Mouse (Mus musculus) frontal cortex, adult (tissue): ENCODE data around the gene Socs3.
A peak's percentile ranks its signal among the peaks of the same experiment; 100 is the strongest.

ENCODE experiments used
- ATAC-seq: cut with Nextera tagmentation; 2 replicates; pipeline ENCODE4 v1.9.2; 2017; ENCODE audit warnings: mild to moderate bottlenecking, moderate library complexity, mixed read lengths; ENCODE audit not compliant: low TSS enrichment

Gene Socs3

DNA sequence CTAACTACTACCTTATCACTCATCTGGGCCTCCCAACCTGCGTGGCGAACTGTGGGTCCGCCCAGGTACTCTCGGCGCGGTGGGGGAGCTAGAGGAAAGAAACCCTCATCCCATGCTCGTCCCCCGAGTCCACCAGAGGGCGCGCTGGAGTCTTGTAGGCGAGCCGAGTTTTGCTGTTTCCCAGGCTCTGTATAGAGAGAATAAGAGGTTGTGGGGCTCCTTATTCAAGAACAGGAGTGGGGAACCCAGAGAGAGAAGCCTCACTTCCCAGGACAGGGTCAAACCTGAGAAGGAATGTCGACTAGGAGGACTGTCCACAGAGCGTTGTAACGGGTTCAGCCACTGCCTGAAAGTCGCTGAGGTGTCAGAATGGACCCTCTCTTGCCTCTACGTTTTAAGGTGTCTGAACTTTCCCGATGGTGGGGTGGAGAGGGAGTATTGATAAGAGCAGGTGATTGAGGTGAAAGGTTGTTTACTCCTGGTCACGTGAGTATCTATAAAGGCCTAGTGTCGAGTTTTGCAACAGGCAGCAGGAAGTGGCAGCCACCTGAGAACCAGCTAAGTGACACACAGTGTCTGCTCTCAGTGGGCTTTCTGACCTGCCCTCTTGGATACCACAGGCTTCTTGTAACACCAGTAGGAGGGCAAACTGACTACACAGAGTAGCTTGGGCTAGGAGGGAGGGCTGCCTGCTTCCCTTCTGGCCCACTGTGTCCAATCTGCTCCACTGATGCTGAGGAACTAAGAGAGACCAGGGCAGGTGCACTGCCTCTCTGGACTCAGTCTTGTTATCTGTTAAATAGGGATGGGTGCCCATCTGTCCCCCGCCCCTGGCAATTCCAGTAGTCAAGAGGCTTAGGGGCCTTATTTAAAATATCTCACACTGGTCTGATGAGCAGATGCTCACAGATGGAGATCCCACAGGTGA, at the start of gene Socs3:
Socs3 (minus strand) TSS at position 103 of the 928 bp plus-strand sequence.
- peak; percentile 55 for ATAC-seq

DNA sequence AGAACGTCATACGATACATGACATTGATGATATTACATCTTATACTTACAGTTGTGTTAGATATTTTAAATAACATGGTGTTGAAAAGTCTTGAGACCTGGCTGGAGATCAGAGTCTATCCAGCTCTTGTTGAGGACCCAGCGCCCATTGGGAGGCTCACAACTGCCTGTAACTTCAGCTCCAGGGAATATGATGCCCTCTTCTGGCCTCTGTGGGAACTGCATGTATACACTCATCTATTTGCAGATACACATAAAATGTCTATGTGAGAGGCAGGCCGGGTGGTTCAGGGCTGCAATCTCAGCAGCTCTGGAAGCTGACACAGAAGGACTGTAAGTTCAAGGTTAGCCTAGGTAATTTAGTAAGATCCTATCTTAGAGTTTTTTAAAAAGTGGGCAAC, 48.5 kb upstream of the Socs3 start:
- ATAC-seq, result no peak

DNA sequence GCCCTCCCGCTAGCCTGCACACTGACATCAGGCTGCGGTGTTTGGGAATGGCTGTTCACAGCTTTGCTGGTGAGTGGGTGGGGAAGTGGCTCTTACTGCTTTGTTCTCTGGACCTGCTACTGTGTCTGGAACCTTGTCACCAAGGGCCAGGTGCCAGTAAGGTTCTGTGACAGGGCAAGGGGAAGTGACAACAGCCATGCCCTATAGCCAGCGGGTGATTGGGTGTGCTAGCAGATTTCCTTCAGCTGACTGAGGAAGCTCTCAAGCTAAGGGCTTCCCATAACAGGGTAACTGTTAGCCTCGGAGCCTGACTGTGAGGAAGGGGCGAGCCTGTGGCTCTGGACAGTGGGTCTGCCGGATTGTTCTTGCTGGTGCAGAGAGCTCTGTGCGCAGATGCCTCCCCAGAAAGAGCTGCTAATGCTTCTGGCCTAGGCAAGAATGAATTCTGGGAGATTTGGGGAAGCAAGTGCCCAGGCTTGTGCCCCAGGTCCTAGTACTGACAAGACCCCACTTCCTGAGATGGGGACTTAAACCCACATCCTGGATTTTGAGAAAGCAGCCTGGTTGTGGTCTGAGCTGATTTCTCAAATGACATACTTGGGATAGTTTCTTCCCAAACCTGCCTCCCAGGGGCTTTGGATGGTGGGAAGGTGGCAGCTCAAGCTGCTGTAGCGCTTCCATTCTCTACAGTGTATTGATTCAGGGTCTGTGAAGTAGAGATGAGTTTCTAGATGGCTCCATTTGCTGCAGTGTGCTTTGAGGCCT, 45.7 kb upstream of the Socs3 start:
- peak; percentile 50; the same call in 1 of the 2 replicates for ATAC-seq

DNA sequence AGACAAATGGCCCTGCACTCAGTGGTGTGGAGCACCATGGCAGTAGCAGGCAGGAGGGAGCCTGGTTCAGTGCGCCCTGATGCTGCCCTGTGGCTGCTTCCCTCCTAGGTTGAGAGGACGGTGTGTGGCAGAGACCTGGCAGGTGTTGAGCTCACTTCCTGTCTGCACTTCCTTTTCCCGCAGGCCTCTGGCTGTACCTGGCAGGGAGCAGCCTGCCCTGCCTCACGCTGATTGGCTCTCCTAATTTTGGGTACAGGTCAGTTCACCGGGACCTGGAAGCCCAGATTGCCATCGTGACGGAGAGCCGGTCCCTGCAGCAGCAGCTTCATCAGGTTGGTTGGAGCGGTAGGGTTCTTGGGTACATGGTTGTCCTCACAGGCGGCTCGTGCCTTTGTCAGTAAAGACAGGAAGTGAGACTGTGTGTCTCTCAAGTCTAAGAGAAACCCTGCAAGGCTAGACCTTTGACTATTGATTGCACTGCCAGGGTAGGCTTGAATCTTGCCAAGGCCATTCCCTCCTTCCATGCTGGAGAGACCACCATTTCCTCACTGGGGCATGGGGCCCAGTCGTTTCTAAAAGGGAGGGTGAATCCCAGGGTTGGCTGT, 44.6 kb upstream of the Socs3 start:
- no peak for ATAC-seq

DNA sequence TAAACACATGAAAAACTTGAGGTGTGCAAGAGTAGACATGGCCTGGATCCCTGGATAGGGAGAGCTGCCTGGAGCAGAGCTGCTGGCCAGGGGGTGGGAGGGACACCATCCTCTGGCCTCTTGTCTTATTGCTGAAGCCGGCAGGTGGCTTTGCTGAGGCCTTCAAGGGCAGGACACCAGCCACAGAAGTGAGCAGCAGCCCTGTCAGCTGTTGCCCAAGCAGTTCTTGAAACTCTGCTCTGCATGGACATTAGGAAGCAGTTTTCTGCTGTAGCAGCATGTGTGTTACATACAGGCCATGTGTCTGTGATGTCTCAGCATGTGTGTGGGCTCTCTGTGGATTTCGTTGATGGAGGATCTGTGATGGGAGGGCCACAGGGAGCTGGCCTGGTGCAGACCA, 43.5 kb upstream of the Socs3 start:
- ATAC-seq, result no peak

DNA sequence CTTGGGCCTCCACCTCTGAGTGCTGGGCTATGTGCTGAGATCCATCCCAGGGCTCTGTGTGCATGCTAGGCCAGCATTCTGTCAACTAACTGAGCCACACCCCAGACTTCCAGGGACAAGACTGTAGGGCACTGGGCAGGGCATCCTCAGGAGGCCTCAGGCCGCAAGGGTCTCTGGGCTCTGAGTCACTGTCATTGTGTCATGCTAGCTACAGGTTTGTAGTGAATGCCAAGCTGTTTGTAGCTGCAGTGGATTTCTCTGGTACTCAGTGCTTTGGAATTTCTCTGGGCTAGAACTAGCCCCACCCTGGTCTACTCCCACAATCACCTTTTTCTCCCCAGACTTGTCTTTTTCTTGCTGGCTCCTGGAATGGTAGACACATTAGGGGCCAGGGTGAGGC, 42.7 kb upstream of the Socs3 start:
- no peak for ATAC-seq

DNA sequence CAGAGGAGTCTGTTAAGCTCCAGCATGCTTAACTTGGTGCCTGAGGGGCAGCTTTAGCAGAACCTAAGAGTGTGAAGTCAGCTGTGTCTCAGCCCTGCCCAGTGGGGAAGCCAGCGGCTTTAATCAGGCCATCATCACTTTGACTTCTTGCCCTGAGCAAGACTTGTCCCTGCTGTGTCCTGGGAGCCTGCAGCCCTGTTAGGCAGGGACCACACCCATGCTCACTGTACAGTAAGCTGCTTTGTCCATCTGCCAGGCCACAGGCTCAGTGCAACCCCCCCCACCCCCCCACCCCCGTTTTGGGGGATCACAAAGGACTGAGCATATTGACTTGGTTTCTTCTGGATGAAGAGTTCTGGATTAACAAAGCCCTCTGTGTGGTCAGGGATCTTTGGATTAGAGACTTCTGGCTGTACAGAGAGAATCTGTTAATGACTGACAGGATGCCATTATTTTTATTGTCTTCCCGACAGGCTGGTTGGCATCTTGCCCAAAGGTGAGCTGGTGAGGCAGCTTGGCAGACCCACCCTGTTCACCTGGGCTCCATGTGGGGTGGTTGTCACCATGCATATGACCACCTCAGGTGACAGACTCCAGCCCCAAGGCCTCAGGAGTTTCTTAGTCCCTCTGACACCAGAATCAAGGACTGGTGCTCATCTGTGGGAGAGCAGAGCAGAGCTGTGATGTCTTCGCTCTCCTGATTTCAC, 40.2 kb upstream of the Socs3 start:
- no peak for ATAC-seq

DNA sequence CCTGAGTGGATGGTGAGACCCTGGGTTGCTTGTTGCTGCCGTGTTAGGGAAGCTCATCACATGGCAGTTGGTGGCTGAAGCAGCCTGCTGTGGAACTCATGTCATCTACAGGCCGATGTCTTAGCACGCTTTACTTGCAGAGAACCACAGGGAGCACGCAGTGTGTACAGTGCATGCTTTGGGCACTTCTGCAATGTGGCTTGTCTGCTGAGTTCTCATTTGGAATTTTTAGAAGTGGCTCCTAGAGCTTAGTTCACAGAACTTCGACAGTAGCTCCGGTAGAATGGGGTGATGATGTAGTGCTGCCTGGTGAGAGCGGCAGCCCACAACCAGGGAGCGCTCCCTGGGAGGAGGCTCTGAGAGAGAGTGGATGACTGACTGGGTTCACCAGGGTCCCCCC, 39.0 kb upstream of the Socs3 start:
- ATAC-seq, result no peak

DNA sequence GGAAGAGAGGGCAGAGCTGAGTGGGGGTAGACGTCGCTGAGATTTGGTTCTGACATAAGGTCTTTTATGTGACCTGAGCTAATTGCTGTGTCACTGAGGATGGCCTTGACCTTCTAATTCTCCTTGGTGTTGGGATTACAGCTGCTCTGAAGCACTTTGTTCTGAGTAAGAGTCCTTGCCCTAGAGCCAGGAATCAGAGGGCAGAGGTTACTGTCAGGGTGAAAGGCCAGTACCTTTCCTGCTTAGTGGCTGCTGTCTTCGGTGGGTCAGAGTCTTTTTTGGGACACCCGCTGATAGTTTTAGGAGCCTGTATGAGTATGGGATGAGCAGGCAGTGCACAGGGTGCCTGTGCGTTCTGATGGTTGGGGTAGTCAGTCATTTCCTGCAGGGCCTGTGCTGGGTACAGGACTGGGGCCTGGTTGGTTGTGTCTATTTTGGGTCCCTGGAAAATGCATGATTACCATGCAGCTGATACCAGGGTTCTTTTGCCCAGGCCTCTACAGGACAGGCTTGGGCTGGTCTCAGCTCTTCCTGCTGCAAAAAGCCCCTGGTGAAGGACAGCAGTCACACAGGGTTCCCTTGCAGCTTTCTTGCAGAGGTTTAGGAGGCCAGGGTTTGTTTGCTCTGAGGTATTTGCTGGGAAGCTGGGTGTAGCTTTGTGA, 38.4 kb upstream of the Socs3 start:
- ATAC-seq, result no peak

DNA sequence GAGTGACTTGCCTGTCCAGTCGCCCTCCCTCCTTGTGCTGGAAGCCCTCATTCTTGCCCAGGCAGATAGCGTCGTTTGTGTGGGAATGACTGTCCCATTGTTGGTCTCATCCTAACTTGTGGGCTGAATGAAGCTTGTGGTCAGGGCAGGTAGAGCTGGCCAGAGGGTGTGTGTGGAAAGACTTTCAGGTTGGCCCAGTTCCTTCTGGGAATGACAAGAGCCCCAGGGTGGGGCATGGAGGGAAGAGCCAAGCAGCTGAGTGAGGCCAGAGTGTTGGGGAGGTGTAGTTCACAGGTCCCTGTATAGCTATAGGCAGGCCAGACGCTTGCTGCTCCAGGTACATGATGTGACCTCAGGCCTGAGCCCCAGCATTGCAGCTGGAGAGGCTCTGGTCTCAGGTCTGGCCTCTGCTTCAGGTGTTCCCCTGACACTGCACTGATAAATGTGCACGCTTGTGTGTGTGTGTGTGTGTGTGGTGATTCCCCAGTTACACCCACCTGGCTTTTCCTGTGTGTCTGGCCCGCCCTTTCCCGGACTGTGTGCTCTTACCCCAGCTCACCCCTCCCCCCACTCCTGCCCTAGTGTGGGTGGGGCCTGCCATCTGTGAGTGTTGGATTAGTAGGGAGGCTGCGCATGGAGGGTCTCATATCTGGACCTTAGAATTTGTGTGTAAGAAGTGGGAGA, 37.8 kb upstream of the Socs3 start:
- no peak for ATAC-seq

DNA sequence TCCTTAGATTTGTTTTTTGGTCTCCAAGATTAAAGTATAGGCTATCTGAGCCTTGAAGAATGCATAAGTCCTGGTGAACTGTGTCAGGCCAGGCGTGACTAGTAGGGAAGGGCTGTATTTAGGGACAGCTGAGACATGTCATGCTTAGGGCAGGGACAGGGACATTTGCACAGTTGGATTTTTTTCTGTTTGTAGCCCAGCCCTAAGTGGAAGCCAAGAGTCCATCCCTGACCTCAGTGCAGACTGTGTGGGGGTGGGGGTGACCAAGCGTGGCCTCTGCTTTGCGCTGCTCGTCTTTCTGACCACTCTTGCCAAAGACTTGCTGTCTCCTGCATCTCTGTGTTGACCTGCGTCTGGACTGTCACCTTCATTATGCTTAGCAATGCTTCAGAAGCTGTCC, 34.4 kb upstream of the Socs3 start:
- no peak for ATAC-seq

DNA sequence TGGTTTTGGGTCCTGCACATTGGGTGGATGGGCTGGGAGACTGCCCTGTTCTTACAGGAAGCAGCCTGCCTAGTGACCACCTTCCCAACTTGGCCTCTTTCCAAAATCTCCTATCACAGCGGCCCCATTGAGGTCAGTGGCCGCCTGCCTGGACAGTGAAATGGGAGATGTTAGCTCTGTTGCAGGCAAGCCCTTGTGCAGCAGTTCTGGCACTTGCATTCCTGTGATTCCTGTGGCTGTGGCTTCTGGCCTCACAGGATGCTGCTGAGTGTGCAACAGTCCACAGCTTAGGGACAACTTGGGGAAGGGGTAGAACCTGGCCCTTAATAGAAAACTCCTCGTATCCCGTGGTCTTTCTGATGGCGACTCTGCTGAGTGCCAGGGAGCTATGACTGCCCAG, 33.9 kb upstream of the Socs3 start:
- ATAC-seq, result no peak

DNA sequence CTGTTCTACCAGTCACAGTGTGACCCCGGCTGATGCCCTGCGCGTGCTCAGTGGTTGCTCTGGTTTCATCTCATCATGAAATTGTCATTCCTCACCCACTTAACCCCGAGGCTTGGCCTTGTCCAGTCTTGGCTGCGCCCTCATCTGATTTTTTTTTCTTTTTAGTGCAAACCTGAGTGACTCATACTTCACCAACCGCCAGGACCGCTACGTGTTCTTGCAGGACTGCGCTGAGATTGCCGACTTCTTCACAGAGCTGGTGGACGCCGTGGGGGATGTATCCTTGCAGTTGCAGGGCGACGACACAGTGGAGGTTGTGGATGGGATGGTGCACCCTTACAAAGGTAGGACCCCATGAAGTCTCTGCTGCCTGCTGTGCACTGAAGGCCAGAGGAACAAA, 33.3 kb upstream of the Socs3 start:
- no peak for ATAC-seq

DNA sequence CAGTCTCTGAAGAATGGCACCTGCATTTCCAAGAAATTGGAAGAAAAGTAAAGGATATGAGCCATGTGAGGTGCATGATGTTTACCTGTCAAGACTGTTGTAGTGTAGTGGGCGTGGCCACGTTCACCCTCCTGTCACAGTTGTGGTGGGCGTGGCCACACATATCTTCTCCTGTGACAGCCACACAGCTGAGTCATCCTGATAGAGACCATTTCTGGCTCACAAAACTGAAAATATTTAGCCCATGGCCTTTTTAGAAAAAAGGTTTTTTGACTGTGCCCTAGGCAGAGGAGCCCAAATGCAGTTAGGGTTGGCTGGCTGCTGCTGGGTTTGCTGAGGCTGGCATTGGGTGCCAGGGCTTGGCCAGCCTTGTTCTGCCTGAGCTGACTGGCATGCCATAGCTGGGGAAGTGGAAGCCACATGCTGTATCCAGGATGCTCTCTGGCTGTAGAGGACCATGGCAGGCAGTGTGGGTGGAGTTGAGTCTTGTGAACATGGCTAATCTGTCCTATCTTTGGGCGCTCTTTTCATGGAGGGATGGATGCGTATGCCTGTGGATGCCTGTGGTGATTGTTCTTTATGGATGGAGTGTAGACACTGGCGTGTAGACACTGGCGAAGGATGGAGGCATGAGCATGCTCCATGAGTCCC, 30.8 kb upstream of the Socs3 start:
- ATAC-seq, result no peak

DNA sequence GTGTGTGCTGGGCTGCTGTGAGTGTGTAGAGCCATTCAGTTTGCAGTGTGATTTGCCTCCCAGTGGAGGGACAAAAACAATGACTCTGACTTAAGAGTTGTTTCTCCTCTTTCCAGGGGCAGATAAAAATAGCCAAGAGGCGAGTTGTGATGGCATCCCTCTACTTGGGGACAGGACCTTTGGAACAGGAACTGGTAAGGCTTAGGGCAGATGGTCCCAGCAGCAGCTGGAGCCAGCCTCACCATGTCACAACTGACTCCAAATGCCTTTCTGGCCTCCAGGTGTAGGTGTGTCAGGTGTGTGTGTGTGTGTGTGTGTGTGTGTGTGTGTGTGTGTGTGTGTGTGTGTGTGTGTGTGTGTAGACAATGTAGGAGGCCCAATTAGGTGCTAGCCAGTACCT, 30.2 kb upstream of the Socs3 start:
- ATAC-seq, result no peak

DNA sequence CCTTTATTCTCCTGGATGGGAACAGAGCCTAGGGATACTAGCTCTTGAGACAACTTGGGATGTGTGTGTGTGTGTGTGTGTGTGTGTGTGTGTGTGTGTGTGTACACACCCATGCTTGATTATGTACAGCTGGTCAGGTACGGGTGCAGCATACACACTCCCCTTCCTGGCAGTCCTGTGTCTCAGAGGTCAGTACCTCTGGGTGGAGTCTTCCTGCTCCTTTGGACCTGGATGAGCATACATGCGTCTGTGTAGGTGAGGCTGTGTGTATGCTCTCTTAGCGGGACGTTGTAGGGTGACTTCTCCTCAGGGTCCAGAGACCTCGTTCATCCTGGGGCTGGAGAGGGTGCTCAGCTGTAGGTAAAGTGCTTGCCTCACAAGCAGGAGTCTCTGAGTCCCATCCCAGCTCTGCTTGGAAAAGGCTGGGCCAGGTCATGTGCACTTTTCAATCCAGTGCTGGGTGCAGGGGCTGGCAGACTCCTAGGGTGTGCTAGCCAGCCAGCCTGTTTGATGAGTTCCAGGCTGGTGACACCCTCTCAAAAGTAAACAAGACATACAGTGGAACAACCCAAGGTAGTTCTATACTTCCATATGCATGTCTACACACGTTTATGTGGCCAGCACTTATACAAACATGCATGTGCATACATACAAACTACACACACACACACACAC, 29.6 kb upstream of the Socs3 start:
- no peak for ATAC-seq

DNA sequence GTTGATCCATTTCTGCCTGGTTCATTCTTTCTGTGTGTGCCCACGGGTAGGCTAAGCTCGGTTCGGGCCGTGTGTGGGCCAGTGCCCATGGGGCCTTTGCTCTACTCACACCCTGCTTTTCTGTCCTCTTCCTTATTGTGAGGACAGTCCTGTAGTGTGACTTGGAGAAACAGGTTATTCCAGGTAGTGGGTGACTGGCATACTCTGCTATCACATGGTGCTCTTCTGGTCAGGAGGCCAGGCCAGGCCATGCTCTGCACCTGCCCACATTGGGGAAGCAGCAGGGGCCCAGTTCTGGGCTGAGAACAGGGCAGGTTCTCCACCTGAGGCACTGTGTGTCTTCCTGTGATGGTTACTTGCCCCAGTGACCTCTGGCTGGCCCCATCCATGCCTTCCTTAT, 28.5 kb upstream of the Socs3 start:
- no peak for ATAC-seq

DNA sequence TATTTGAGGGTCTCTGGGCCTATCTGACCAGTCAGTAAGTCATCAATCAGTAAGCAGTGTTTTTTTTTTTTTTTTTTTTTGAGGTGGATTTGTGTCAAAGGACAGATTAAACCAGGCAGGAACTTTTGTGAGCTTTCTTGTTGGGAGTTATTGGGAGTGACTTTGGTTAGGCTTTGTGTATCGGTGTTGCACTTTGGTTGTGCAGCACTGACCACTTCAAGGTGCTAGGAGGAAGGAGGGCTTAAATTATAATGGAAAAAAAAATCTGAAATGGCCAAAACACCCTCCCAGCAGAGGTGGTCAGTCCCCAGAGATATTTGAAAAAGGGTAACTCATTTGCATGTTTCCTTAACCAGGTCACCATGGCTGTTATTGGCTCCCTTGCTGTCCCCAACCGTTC, 27.2 kb upstream of the Socs3 start:
- ATAC-seq, result no peak

DNA sequence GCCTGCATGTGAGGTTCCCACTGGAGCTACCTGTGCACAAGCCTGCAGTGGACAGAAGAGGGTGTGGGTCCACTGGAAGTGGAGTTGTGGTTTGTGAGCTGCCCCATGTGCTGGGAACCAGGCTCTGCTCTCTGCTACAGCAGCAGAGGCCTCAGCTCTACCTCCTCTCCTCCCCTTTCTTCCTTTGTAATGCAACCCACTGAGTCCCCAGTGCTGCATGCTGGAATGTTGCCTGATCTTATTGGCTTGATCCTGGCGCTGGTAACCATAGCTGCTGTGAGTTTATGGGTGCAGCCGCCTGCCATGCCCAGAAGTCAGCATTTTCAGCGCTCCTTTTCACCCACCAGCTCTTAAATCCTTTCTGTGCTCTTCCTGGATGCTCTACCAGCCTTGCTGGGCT, 26.2 kb upstream of the Socs3 start:
- ATAC-seq, result no peak

DNA sequence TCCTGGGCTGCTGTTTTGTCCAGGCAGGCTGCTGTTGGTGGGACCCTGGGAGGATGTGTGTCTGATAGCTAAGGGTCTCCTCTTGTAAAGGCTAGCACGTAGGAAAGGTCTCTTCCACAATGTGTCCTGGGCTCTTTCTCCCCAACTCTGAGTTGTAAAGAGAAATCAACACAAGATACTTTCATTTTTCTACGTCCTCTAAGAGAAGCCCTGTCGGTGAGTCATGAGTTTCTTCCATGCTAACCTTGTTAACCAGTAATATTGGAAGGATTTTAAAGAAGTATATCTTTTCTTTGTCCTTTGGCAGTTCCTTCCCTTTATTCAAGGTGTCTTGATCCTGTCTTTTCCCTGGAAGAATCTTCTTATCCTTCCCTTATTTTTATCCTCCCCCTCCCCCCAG, 25.8 kb upstream of the Socs3 start:
- ATAC-seq, result no peak
